Mouse (Mus musculus) thymus, postnatal 0 days (tissue): ENCODE measurements around the gene Gal3st2. TPM values are rescaled to one million over a fixed set of nuclear protein-coding genes. Genes with fewer than 3 reads are reported as not detected.
"Not testable (repeated sequence)": the region's sequence is repeated elsewhere in the genome, so short reads cannot be mapped to it uniquely, and the experiment has no call there.

Experiments used
- DNase-seq: peaks from one replicate; pipeline ENCODE4 v3.0.0-alpha.2; 2015; ENCODE audit warnings: low spot score
- polyA plus RNA-seq: library from polyadenylated mRNA; unstranded; fragments of >200 nt; fragmentation: Nextera tagmentation; extraction: Ambion mirVana; gene quantifications from 2 replicates; pipeline ENCODE4 v1.2.1, GENCODE M21; 2015

Gal3st2 gene
- polyA plus RNA-seq, 1 experiment from 2014 or later, result 0.57 TPM

GRCm38 (mm10) chr1:93859619-93860018, 1.5 kb upstream of the Gal3st2 start:
- DNase-seq, result no peak

- DNase-seq, result not testable (repeated sequence)
These were observed 10.5 kb downstream of the Gal3st2 start for GRCm38 (mm10) chr1:93871594-93872105.

GRCm38 (mm10) chr1:93874405-93874804, 13.3 kb downstream of the Gal3st2 start:
- not testable (repeated sequence) for DNase-seq

GRCm38 (mm10) chr1:93881778-93882177, 20.7 kb downstream of the Gal3st2 start:
- not testable (repeated sequence) for DNase-seq

GRCm38 (mm10) chr1:93890936-93891335, 29.8 kb downstream of the Gal3st2 start:
- DNase-seq, result not testable (repeated sequence)

GRCm38 (mm10) chr1:93897395-93897794, 36.3 kb downstream of the Gal3st2 start:
- not testable (repeated sequence) for DNase-seq

- not testable (repeated sequence) for DNase-seq
These were observed 40.2 kb downstream of the Gal3st2 start for GRCm38 (mm10) chr1:93901291-93901690.

- DNase-seq, result not testable (repeated sequence)
These were observed 45.6 kb downstream of the Gal3st2 start for GRCm38 (mm10) chr1:93906690-93907089.

- not testable (repeated sequence) for DNase-seq
These were observed 48.0 kb downstream of the Gal3st2 start for GRCm38 (mm10) chr1:93908977-93909586.

- DNase-seq, result not testable (repeated sequence)
These were observed 50.8 kb downstream of the Gal3st2 start for GRCm38 (mm10) chr1:93911877-93912276.

- not testable (repeated sequence) for DNase-seq
These were observed 56.1 kb downstream of the Gal3st2 start for GRCm38 (mm10) chr1:93917160-93917559.

- not testable (repeated sequence) for DNase-seq
These were observed 56.9 kb downstream of the Gal3st2 start, which contains the start of gene Gal3st2b for GRCm38 (mm10) chr1:93918011-93918410. Gene Gal3st2b, plus strand, starts transcription at chr1:93918311.

- not testable (repeated sequence) for DNase-seq
These were observed 57.7 kb downstream of the Gal3st2 start for GRCm38 (mm10) chr1:93918775-93919174.

GRCm38 (mm10) chr1:93919321-93919720, 58.2 kb downstream of the Gal3st2 start:
- not testable (repeated sequence) for DNase-seq

GRCm38 (mm10) chr1:93922609-93923008, 61.5 kb downstream of the Gal3st2 start:
- not testable (repeated sequence) for DNase-seq

GRCm38 (mm10) chr1:93923098-93923497, 62.0 kb downstream of the Gal3st2 start:
- DNase-seq, result not testable (repeated sequence)

Other genes with a start within 250 kb of the Gal3st2 start
- gene Stk25, start 202.6 kb upstream of the Gal3st2 start, polyA plus RNA-seq, result 79.1 and 82.9 TPM in 2 replicates
- 32.3 and 39.8 TPM in 2 replicates for gene Bok, start 175.6 kb upstream of the Gal3st2 start, polyA plus RNA-seq
- gene Atg4b, start 109.8 kb upstream of the Gal3st2 start, polyA plus RNA-seq, result 72.8 and 76.0 TPM in 2 replicates
- gene Thap4, start 106.4 kb upstream of the Gal3st2 start, polyA plus RNA-seq, result 30.6 and 31.6 TPM in 2 replicates
- 313 and 314 TPM in 2 replicates for gene Dtymk, start 59.4 kb upstream of the Gal3st2 start, polyA plus RNA-seq
- gene Ing5, start 57.3 kb upstream of the Gal3st2 start, polyA plus RNA-seq, result 14.2 and 15.0 TPM in 2 replicates
- gene D2hgdh, start 36.4 kb upstream of the Gal3st2 start, polyA plus RNA-seq, result 7.6 and 8.4 TPM in 2 replicates
- 0.20 and 0.24 TPM in 2 replicates for gene Gal3st2b, start 57.0 kb downstream of the Gal3st2 start, polyA plus RNA-seq
- gene Gal3st2c, start 129.2 kb downstream of the Gal3st2 start, polyA plus RNA-seq, result 0.01 and 0.03 TPM in 2 replicates
- gene Neu4, start 159.1 kb downstream of the Gal3st2 start, polyA plus RNA-seq, result not detected in 2 replicates
- gene Pdcd1, start 191.2 kb downstream of the Gal3st2 start, polyA plus RNA-seq, result 17.6 and 19.3 TPM in 2 replicates